Mouse (Mus musculus): ENCODE results near the gene Gm8206.
"Not testable (repeated sequence)": the region's sequence is repeated elsewhere in the genome, so short reads cannot be mapped to it uniquely, and the experiment has no call there.

Gene Gm8206

GRCm38 (mm10) chr14:6093842-6094241 is at the start of gene Gm8206:
TSS of gene Gm8206 (minus strand) at chr14:6093942.
- DNase-seq = not testable (repeated sequence)

- DNase-seq = not testable (repeated sequence)
These were observed 32.0 kb upstream of the Gm8206 start, which contains the start of gene Gm3476 for GRCm38 (mm10) chr14:6125707-6126106. TSS of gene Gm3476 (minus strand) at chr14:6125807.

- DNase-seq = peak; percentile 48
These were observed 14.7 kb upstream of the Gm8206 start, which contains the start of gene Gm3468 for GRCm38 (mm10) chr14:6108272-6108925. TSS of gene Gm3468 (minus strand) at chr14:6108665.

- not testable (repeated sequence) for DNase-seq
These were observed 13.8 kb upstream of the Gm8206 start for GRCm38 (mm10) chr14:6107500-6107899.

GRCm38 (mm10) chr14:6058167-6058566 is 35.6 kb downstream of the Gm8206 start, which contains the start of gene Gm6337:
TSS of gene Gm6337 (minus strand) at chr14:6058267.
- not testable (repeated sequence) for DNase-seq

- DNase-seq = peak; percentile 9
These were observed 106.6 kb downstream of the Gm8206 start for GRCm38 (mm10) chr14:5987136-5987535.

GRCm38 (mm10) chr14:5979037-5979436 is 114.7 kb downstream of the Gm8206 start, which contains the start of gene Gm3453:
TSS of gene Gm3453 (minus strand) at chr14:5979137.
- not testable (repeated sequence) for DNase-seq

Measured in kidney, postnatal 14 days (tissue).